ENCODE assay signal across 26 mouse cellular contexts in the genomic region with DNA sequence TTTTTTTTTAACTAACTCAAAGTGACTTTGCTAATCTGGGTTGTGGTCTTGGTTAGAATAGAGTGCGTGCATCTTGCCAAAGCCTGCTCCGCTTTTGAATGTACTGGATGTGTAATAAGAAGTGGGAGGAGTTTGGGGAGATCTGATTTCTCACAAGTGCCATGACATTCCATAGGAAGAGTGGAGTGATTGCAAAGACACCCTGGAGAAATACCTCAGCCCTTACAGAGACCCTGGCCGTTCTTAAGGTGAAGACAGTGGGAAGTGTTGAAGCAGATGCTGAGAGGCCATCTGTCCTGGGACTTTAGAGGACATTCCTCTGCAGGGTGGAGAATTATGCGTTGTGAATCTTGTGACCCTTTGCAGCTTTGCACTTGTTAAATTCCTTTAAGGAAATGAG.
A peak's percentile ranks its signal among the peaks of the same experiment; 100 is the strongest.
DNase-seq lines count a peak whose midpoint lies in the region; ATAC-seq and TF ChIP-seq lines count a peak whose summit lies in the region.
"Had no signal": no experiment of that assay in that cellular context is flagged by ENCODE, and none has a peak within 500 bp of the region (broad histone marks: within the 10 kb centered on the region; RNA-seq: fewer than 3 reads in every experiment).

No protein-coding gene starts in this region.

- H3K4me2 ChIP-seq in lung, embryonic 14.5 days = no peak overlapping the region
- no peak overlapping the region for H3K4me2 ChIP-seq in limb, embryonic 15.5 days
- H3K4me2 ChIP-seq: heart, embryonic 15.5 days; hindbrain, embryonic 13.5 days; limb, embryonic 12.5 days; lung, embryonic 15.5 days; neural tube, embryonic 13.5 days; stomach, embryonic 15.5 days had no signal

- TF ChIP-seq CTCF in lung, embryonic 14.5 days (IDR thresholded peaks at IDR 0.05; ENCODE audit: low read depth) = no peak

- no peaks in the 10 kb centered on the region for H3K4me1 ChIP-seq in lung, embryonic 14.5 days (ENCODE audit: insufficient read depth)
- H3K4me1 ChIP-seq in limb, embryonic 15.5 days = peaks cover 7% of the 10 kb centered on the region; the same call in 1 of the 2 replicates
- H3K4me1 ChIP-seq: stomach, embryonic 15.5 days had no signal

- H3K9ac ChIP-seq in lung, embryonic 14.5 days = no peak overlapping the region
- no peak overlapping the region for H3K9ac ChIP-seq in limb, embryonic 15.5 days
- H3K9ac ChIP-seq: heart, embryonic 15.5 days; hindbrain, embryonic 13.5 days; limb, embryonic 12.5 days; liver, embryonic 14.5 days; lung, embryonic 15.5 days; neural tube, embryonic 13.5 days; stomach, embryonic 15.5 days had no signal

- peak; percentile 30 for DNase-seq in lung, embryonic 14.5 days
- DNase-seq in lung, postnatal 14 days = no peak
- DNase-seq in ES-CJ7 (ENCODE audit: low read depth, low spot score) (peak; percentile 52), R1 (ENCODE audit: low read depth, low spot score) (peak; percentile 85)
- no peak for DNase-seq in kidney, postnatal 10 days
- DNase-seq in spleen, postnatal 36 days (ENCODE audit: low spot score in 2 of 2) = no peak
- DNase-seq in adrenal gland, postnatal 14 days = no peak
- DNase-seq: adrenal gland, adult 8-10 months; B cell, adult 2 months; cerebellum, adult 2 months; cerebellum, postnatal 36 days; heart, postnatal 36 days; kidney, adult 2 months; thymus, adult 18-20 months; thymus, postnatal 36 days had no signal

- 29% methylated on average over 4 of the region's 4 CpGs for WGBS in lung, embryonic 14.5 days
- 25% methylated on average over 4 of the region's 4 CpGs for WGBS in limb, embryonic 15.5 days

- no peaks in the 10 kb centered on the region for H3K36me3 ChIP-seq in lung, embryonic 14.5 days (ENCODE audit: insufficient read depth)
- H3K36me3 ChIP-seq in limb, embryonic 15.5 days = no peaks in the 10 kb centered on the region
- H3K36me3 ChIP-seq: heart, embryonic 15.5 days; hindbrain, embryonic 13.5 days; limb, embryonic 12.5 days; lung, embryonic 15.5 days; neural tube, embryonic 13.5 days; stomach, embryonic 15.5 days had no signal

- no peaks in the 10 kb centered on the region for H3K27me3 ChIP-seq in lung, embryonic 14.5 days (ENCODE audit: insufficient read depth, low read length)
- H3K27me3 ChIP-seq in limb, embryonic 15.5 days = no peaks in the 10 kb centered on the region
- H3K27me3 ChIP-seq: CH12.LX; heart, embryonic 15.5 days; hindbrain, embryonic 13.5 days; limb, embryonic 12.5 days; lung, embryonic 15.5 days; neural tube, embryonic 13.5 days; stomach, embryonic 15.5 days had no signal

- no peaks in the 10 kb centered on the region for H3K9me3 ChIP-seq in lung, embryonic 14.5 days (ENCODE audit: low read depth, low read length)
- H3K9me3 ChIP-seq in limb, embryonic 15.5 days = no peaks in the 10 kb centered on the region
- H3K9me3 ChIP-seq: heart, embryonic 15.5 days; hindbrain, embryonic 13.5 days; limb, embryonic 12.5 days; lung, embryonic 15.5 days; neural tube, embryonic 13.5 days; stomach, embryonic 15.5 days had no signal

- H3K27ac ChIP-seq in lung, embryonic 14.5 days (ENCODE audit: low read depth) = no peak overlapping the region
- no peak overlapping the region for H3K27ac ChIP-seq in limb, embryonic 15.5 days
- H3K27ac ChIP-seq: heart, embryonic 15.5 days; hindbrain, embryonic 13.5 days; kidney, postnatal 0 days; limb, embryonic 12.5 days; liver, embryonic 14.5 days; lung, embryonic 15.5 days; neural tube, embryonic 13.5 days; stomach, embryonic 15.5 days had no signal

- 0 out of 2 replicates have a peak, but pooled peaks have one; percentile 31 for ATAC-seq in lung, embryonic 14.5 days (ENCODE audit: insufficient read depth)
- peak; percentile 40; the same call in 1 of the 2 replicates for ATAC-seq in limb, embryonic 15.5 days (ENCODE audit: insufficient number of reproducible peaks, low FRiP score, low TSS enrichment, low read depth)
- ATAC-seq: activated CD4-positive, CD25-positive, alpha-beta regulatory T cell, adult 4 months had no signal

- H3K4me3 ChIP-seq in lung, embryonic 14.5 days (ENCODE audit: low read depth, low read length) = no peak overlapping the region
- H3K4me3 ChIP-seq in limb, embryonic 15.5 days = no peak overlapping the region
- H3K4me3 ChIP-seq: heart, embryonic 15.5 days; hindbrain, embryonic 13.5 days; limb, embryonic 12.5 days; lung, embryonic 15.5 days; neural tube, embryonic 13.5 days; stomach, embryonic 15.5 days had no signal

Comparison
In these comparisons a context has a peak if more than half of its experiments do, and no peak if none do; other contexts are left out.
1. DNase-seq: peak in lung, embryonic 14.5 days (single experiment), ES-CJ7 (single experiment) and R1 (single experiment); none in lung, postnatal 14 days (single experiment), kidney, postnatal 10 days (single experiment), spleen, postnatal 36 days (0 of 2) and adrenal gland, postnatal 14 days (single experiment).